Mouse (Mus musculus): ENCODE results near the gene Spr.

Spr gene

GRCm38 (mm10) chr6:85131673-85132072 lies 5.9 kb downstream of the Spr start:
- peak; percentile 59 for DNase-seq

- peak; percentile 32 for DNase-seq
These were observed 19.7 kb downstream of the Spr start for GRCm38 (mm10) chr6:85117545-85118511.

DNA sequence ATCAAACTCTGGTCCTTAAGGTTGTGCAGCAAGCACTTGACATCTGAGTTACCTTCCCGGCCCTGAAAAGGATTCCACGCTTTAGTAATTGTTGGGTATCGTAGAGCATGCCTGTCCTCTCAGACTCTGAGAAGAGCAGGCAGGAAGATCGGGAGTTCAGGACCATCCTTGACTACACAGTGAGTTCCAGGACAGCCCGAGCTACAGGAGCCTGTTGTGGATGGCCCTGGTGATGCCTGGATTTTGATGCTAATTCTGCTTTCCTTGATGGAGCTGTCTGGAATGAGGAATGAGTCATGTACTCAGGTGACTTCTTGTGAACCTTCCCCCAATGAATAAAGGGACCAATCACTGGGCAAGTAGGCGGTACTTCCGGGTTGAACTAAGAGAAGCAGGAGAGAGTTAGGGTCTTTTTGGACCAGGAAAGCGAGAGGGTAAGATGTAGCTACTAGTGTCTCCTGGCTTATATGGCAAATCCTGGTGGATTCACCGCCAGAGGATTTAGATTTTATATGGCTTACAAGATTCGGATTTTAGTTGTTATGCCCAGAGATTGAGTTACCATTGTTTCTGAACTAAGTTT lies 32.4 kb downstream of the Spr start:
- DNase-seq, result no peak

- DNase-seq, result no peak
These were observed 34.2 kb downstream of the Spr start for GRCm38 (mm10) chr6:85103321-85103720.

GRCm38 (mm10) chr6:85096441-85096840 lies 41.1 kb downstream of the Spr start:
- DNase-seq, result no peak

GRCm38 (mm10) chr6:85087425-85087824 lies 50.1 kb downstream of the Spr start:
- no peak for DNase-seq

DNA sequence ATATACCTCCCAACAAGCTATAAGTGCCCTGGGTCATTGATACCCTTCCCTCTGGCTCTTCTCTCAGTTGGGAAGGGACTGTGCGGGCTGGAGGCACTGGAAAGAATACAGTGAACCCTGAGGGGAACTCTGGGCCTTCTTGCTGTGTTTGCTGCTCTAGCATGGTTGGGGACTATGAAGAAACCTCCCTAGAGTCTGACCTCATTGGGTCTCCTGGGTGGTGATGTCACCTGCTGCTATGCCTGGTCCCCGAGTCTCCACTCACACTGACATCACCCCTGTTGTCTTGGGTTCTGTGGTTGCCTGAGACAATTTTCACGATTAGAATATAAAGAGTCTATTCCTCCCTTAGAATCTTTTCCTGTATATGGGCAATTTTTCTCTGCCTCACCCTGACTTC lies 50.9 kb downstream of the Spr start:
- no peak for DNase-seq

Measured in cerebellum, adult 11-12 months (tissue).